Mouse (Mus musculus) hindbrain, embryonic 11.5 days (tissue): ENCODE results near the gene Inhbc. TPM values are rescaled to one million over a fixed set of nuclear protein-coding genes. Genes with fewer than 3 reads are reported as not detected.

Source experiments
- ATAC-seq: fragments of 200-750 bp; cut with Nextera tagmentation; 2 replicates; pipeline ENCODE4 v1.8.0; 2017; ENCODE audit warnings: mild to moderate bottlenecking, moderate TSS enrichment, moderate library complexity; ENCODE audit not compliant: low FRiP score
- DNase-seq: peaks from one replicate; pipeline ENCODE4 v3.0.0-alpha.2; 2015; ENCODE audit warnings: low spot score
- H3K27ac ChIP-seq: fragments of 300-500 bp; sonication (generic); 2 replicates; pipeline ENCODE4 v1.5.1; 2014; ENCODE audit warnings: mild to moderate bottlenecking, low read depth, low read length
- H3K27me3 ChIP-seq: fragments of 300-500 bp; sonication (generic); 2 replicates; pipeline ENCODE4 v1.6.1; 2014; ENCODE audit warnings: mild to moderate bottlenecking, low read length, moderate library complexity, mixed read lengths; ENCODE audit not compliant: control insufficient read depth, insufficient read depth
- H3K36me3 ChIP-seq: fragments of 300-500 bp; sonication (generic); 2 replicates; pipeline ENCODE4 v1.6.1; 2014; ENCODE audit warnings: mild to moderate bottlenecking, low read length, moderate library complexity, mixed read lengths; ENCODE audit not compliant: control insufficient read depth, insufficient read depth
- H3K4me1 ChIP-seq: fragments of 300-500 bp; sonication (generic); replicated peaks from 2 replicates; pipeline ENCODE4 v1.6.1; 2014; ENCODE audit warnings: low read length, mixed read lengths; ENCODE audit not compliant: control insufficient read depth, insufficient read depth
- H3K4me2 ChIP-seq: fragments of 300-500 bp; sonication (generic); replicated peaks from 2 replicates; pipeline ENCODE4 v1.6.1; 2014; ENCODE audit warnings: mild to moderate bottlenecking, low read depth, low read length
- H3K4me3 ChIP-seq: fragments of 300-500 bp; sonication (generic); 2 replicates; pipeline ENCODE4 v1.5.1; 2014; ENCODE audit warnings: low read depth, low read length
- H3K9ac ChIP-seq: fragments of 300-500 bp; sonication (generic); 2 replicates; pipeline ENCODE4 v1.6.1; 2014; ENCODE audit warnings: low read depth, low read length
- H3K9me3 ChIP-seq: fragments of 300-500 bp; sonication (generic); 2 replicates; pipeline ENCODE4 v1.6.1; 2016; ENCODE audit warnings: low read length; ENCODE audit not compliant: control insufficient read depth
- WGBS: fragments of 180-500 bp; shearing (Covaris S2); extraction: QIAGEN DNeasy Blood & Tissue Kit; methylation state at CpG from one replicate; pipeline ENCODE4 v1.1.7; 2014; 5-methylcytosine and 5-hydroxymethylcytosine counted together
- polyA plus RNA-seq: library from polyadenylated mRNA; unstranded; fragments of >200 nt; fragmentation: Nextera tagmentation; extraction: Ambion mirVana; gene quantifications from 2 replicates; pipeline ENCODE4 v1.2.1, GENCODE M21; 2014

The Inhbc gene
- polyA plus RNA-seq, 1 experiment from 2014 or later, result not detected

DNA sequence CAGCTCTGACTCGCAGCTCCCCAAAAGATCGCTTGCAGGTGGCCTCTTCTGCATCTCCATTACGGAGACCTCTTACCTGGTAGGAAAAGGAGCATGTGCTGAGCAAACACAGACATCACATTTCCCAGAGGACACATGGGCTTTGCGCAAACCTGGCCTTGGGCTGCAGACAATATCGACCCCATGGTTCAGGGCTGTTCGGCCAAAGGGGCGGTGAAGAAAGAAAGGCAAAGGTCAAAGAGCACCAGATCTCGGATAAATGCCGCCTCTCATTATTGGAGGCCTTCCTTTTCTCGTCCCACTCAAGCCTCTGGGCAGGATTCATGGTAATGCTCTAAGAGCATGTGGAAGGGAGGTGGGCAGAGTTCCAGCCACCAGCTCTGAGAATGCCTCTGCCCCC, 14.9 kb downstream of the Inhbc start:
- no peak for DNase-seq
- Histone ChIP-seq H3K9me3 (no peaks in the 10 kb centered on the region), H3K9ac (no peak overlapping the region), H3K4me2 (no peak overlapping the region), H3K36me3 (no peaks in the 10 kb centered on the region), H3K4me3 (no peak overlapping the region), H3K27me3 (no peaks in the 10 kb centered on the region), H3K4me1 (no peaks in the 10 kb centered on the region), H3K27ac (no peak overlapping the region)
- ATAC-seq, result no peak
- 56% methylated on average over 10 of the region's 10 CpGs for WGBS

DNA sequence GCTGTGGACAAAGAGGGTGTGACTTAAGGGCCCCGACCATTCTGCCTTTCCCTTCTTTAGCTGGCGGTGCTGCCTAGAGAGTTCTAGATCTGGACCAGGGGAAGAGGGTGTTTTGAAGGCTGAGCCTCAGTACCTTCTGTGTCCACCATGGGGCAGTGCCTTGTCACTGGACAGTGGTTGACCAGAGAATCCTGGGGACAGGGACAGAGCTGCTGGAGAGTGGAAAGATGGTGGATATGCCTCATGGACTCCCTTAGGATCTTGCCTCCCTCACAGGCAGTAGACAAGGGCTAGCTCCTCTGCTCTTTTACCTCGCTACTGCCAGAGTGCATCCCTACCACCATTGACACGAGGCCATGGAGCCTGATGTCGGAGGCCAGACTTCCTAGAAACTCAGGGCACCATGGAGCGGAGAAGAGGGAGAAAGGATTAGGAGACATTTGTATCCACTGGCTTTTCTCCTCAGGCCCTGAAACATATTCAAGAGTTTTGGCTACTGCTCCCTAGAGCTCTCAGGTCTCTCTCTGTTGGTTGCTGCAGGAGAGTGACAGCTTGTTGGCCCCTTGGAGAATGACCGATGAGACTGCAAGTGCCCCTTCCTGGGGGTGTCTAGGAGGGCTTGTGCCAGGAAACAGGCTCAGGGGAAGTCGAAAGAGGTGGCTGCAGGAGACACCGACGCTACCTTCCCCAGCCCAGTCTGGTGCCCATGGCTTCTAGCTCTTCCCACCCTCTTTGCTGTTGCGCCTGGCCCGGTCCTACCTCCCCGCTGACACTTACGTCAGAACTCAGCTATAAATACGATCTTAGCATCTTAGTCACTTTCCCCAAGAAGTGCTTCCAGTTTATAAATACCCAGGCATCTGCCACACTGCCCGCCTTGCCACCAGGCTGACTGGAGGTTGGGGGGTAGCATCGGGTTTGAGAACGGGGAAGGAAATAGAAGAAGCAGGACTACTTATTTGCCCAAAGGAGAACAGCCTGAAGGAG, 16.0 kb downstream of the Inhbc start, which contains the start of gene Inhbe:
Gene Inhbe, minus strand, starts transcription at position 503 of the 987 bp plus-strand sequence.
- DNase-seq, result no peak
- no peaks in the 10 kb centered on the region for H3K4me1 ChIP-seq
- no peak for ATAC-seq

DNA sequence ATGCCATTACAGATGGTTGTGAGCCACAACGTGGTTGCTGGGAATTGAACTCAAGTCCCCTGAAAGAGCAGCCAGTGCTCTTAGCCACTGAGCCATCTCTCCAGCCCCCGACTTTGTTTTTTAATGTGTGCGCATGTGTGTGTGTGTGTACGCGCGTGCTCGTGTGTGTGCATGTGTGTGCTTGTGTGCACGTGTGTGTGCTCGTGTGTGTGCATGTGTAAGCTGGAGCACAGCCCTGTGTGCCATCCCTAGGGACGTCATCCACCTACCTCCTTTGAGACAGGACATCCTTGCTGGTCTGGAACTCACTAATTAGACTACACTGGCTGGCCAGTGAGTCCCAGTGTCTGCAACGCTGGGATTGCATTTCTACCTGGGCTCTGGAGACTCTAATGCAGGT, 17.5 kb downstream of the Inhbc start:
- WGBS, result 90% methylated on average over 11 of the region's 11 CpGs

More for the DNA sequence above, 16.0 kb downstream of the Inhbc start, which contains the start of gene Inhbe:
- no peaks in the 10 kb centered on the region for H3K9me3 ChIP-seq
- no peak within 1 kb of the TSS for H3K4me2 ChIP-seq
- H3K27me3 ChIP-seq, result no peaks in the 10 kb centered on the region
- 87% methylated on average over 18 of the region's 18 CpGs for WGBS
- H3K27ac ChIP-seq, result no peak within 1 kb of the TSS
- H3K36me3 ChIP-seq, result no peaks in the 10 kb centered on the region
- H3K9ac ChIP-seq, result no peak within 1 kb of the TSS
- no peak within 1 kb of the TSS for H3K4me3 ChIP-seq

DNA sequence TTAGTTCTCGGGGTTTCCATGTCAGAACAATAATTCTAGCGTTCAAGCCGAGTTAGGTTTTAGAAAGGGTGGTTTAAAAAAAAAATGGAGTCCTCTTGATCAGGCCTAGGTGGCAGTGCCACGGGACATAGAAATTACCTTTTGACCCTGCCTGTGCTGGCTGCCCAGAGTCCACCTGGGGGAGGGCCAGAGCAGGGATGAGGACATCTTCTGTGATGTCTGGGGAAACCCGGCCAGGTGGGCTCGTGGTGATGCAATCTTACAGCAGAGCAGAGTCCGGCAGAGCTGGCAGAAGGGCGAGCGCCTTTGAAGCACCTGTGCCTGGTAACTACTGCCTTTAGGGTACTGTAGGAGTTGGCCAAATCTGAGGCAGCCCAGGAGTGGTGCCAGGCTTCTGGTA, 18.0 kb downstream of the Inhbc start:
- Histone ChIP-seq H3K9me3 (no peaks in the 10 kb centered on the region), H3K27ac (no peak overlapping the region), H3K4me1 (no peaks in the 10 kb centered on the region), H3K9ac (no peak overlapping the region), H3K27me3 (no peaks in the 10 kb centered on the region), H3K4me2 (no peak overlapping the region), H3K4me3 (no peak overlapping the region), H3K36me3 (no peaks in the 10 kb centered on the region)
- no peak for ATAC-seq
- 86% methylated on average over 9 of the region's 9 CpGs for WGBS
- no peak for DNase-seq

More for the DNA sequence above, 17.5 kb downstream of the Inhbc start:
- ATAC-seq, result no peak
- Histone ChIP-seq H3K9me3 (no peaks in the 10 kb centered on the region), H3K36me3 (no peaks in the 10 kb centered on the region), H3K4me2 (no peak overlapping the region), H3K27me3 (no peaks in the 10 kb centered on the region), H3K4me1 (no peaks in the 10 kb centered on the region), H3K27ac (no peak overlapping the region), H3K4me3 (no peak overlapping the region), H3K9ac (no peak overlapping the region)
- DNase-seq, result no peak

DNA sequence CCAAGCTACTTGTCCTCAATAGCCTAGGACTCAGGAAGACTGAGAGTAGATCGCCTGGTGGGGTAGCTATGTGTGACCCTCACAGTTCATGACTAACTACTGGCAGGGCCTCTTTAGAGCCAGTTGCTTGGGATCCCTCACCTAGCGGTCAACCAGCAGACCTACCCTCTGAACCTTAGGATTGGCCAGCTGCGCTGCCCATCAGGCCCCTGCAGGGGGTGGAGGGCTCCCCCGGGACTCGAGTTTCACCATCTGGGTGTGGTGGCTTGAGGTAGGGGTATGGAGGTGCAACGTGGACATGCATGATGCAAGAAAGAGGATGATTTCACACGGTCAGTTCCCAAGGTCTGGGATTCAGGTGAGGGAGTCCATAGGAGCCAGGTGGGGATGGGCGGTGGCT, 18.5 kb downstream of the Inhbc start:
- Histone ChIP-seq H3K4me3 (no peak overlapping the region), H3K27ac (no peak overlapping the region), H3K27me3 (no peaks in the 10 kb centered on the region), H3K4me2 (no peak overlapping the region), H3K9ac (no peak overlapping the region), H3K36me3 (no peaks in the 10 kb centered on the region), H3K9me3 (no peaks in the 10 kb centered on the region), H3K4me1 (no peaks in the 10 kb centered on the region)
- ATAC-seq (no peak), DNase-seq (no peak)
- WGBS, result 70% methylated on average over 8 of the region's 8 CpGs

DNA sequence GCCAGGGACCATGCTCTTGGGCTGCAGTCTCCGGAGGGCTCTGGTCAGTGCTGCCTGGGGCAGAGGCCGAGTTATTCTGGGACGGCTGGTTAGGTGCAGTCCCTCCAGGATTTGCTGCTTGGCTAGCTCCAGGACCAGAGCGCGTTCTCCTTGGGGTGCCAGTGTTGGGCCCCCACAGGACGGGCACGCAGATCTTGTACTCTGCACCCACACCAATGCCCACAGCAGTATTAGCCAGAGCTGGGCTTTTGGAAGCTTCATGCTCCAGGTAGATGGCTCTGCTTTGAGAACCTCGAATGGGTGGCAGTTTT, 19.0 kb downstream of the Inhbc start:
- DNase-seq, result no peak
- Histone ChIP-seq H3K4me2 (no peak overlapping the region), H3K27ac (no peak overlapping the region), H3K4me1 (no peaks in the 10 kb centered on the region), H3K4me3 (no peak overlapping the region), H3K9me3 (no peaks in the 10 kb centered on the region), H3K36me3 (no peaks in the 10 kb centered on the region), H3K27me3 (no peaks in the 10 kb centered on the region), H3K9ac (peak overlapping the region; percentile 29; the same call in 1 of the 2 replicates)
- 84% methylated on average over 8 of the region's 8 CpGs for WGBS
- ATAC-seq, result no peak

DNA sequence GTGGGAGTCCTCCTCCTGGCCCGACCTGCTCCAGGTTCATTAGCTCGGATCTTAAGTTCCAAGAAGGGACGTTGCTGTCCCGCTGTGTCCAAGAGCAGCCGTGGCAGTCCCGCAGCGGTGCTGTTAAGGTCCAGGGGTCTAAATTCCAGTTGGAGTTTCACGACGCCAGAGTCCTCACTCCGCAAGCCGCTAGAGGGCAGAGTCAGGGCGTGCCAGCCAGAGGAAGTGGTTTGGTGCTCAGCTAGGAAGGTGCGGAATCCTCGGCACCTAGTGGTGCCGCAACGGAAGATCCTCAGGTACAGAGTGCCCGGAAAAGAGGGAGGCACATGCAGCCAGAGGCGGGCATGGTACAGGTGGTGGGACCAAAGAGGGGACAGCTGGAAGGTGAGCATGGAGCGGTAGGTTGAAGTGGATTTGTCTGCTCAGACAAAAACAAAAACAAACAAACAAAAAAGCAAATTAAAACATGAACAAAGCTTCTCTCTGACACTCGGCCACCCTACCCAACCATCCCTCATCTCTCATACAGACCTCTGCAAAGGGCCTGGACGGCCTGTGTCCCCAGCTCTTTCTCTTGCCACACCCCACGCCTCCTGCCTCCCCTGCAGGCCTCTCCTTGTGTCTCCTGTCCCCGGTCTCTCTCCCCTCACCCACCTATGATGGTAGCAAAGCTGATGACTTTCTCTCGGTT, 19.5 kb downstream of the Inhbc start:
- WGBS, result 13% methylated on average over 24 of the region's 24 CpGs
- H3K9me3 ChIP-seq, result no peaks in the 10 kb centered on the region
- DNase-seq (peak; percentile 79), ATAC-seq (peak; percentile 63; the same call in 1 of the 2 replicates)
- H3K4me1 ChIP-seq, result no peaks in the 10 kb centered on the region
- no peak overlapping the region for H3K27ac ChIP-seq
- H3K36me3 ChIP-seq, result no peaks in the 10 kb centered on the region
- no peaks in the 10 kb centered on the region for H3K27me3 ChIP-seq
- peak overlapping the region; percentile 29; the same call in 1 of the 2 replicates for H3K9ac ChIP-seq
- peak overlapping the region; percentile 24 for H3K4me2 ChIP-seq
- H3K4me3 ChIP-seq, result no peak overlapping the region

DNA sequence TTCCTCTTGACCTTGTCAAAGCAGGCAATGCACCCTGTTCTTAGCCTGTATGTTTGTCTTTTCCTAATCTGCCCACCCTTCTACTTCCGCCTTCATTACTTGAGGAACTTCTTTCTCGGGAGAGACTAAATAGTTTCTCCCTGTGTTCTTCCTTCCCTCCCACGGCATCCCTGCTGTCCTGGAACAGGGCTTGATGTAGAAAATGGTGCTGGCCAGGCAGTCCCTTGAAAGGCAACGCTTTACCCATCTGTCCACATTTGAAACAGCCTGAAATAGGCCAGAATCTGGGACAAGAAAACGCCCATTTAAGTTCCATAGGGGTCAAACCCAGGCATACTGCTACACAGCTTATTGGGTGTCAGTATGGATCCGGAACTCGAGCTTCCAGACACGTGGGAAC, 20.4 kb downstream of the Inhbc start:
- ATAC-seq, result no peak
- DNase-seq, result no peak
- H3K36me3 ChIP-seq, result no peaks in the 10 kb centered on the region
- H3K4me1 ChIP-seq, result no peaks in the 10 kb centered on the region
- H3K9me3 ChIP-seq, result no peaks in the 10 kb centered on the region
- H3K4me2 ChIP-seq, result no peak overlapping the region
- H3K27ac ChIP-seq, result no peak overlapping the region
- 78% methylated on average over 8 of the region's 8 CpGs for WGBS
- H3K4me3 ChIP-seq, result no peak overlapping the region
- H3K9ac ChIP-seq, result no peak overlapping the region
- H3K27me3 ChIP-seq, result no peaks in the 10 kb centered on the region
